Mouse (Mus musculus): Measurements from ENCODE around the gene Nup210. TPM values are rescaled to one million over a fixed set of nuclear protein-coding genes. Genes with fewer than 3 reads are reported as not detected.

The Nup210 gene
- total RNA-seq, 2 experiments from 2014 or later = 2.4 to 3.3 TPM

DNA sequence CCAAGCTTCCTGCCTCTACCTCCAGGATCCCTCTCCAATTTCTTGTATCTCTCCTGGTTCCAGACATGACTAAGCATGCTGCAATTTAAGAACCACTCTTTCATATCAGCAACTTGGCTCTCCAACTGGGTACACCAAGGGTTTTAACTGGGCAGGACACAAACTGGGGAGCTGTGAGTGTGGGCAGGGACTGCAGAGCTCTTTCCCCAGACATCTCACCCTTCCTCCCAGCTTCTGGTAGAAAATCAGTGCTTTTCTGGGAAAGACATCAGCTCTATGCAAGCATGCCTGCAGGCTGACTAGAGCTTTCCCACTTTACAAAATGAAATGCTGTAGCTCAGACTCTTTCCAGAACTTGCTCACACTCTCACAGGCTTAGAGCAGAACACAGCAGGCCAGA lies 60.3 kb downstream of the Nup210 start:
- intact Hi-C loops (cut with DNase I) = no loop called here
- no peak for DNase-seq (ENCODE audit: low spot score)

GRCm38 (mm10) chr6:91052572-91052971 lies 64.1 kb downstream of the Nup210 start:
- no peak for DNase-seq (ENCODE audit: low spot score)
- intact Hi-C loops (cut with DNase I) = no loop called here

DNA sequence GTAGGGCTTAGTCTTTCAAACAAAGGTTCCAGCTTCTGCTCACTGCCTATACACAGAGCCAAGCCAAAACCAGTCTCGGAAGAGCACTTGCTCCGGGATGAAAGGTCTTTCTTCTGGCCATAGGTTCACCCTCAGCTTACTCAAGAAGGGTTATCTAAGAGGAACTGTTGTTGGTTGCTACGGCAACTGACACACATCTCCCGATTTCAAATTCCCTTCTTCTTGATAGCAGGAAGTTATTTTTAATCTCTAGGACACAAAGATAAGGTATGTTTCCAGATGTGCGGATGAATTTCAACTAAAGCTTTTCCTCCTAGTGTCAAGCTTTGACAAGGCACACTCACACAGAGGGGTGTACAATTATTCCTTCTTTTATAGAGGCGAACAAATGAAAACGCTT lies 68.6 kb downstream of the Nup210 start:
- intact Hi-C loops (cut with DNase I) = no loop called here
- no peak for DNase-seq (ENCODE audit: low spot score)

DNA sequence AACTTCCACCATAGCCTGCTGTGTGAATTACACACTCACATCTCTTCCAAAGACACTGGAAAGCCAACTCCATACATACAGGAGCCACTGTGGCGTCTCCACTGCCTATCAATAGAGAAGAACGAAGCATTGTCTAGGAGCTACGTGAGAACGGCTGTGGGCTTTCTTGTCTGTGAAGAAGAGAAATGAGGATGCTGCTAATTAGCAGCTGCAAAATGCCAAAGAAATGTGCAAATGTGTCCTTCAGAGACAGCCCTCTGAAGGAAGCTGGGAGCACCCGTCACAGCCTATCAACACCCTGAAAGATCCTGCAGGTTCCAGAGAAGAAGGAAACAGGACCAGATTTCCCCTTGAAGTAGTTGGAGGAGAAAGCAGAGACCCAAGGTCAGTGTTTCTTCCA lies 69.2 kb downstream of the Nup210 start:
- intact Hi-C loops (cut with DNase I) = no loop called here
- no peak for DNase-seq (ENCODE audit: low spot score)

GRCm38 (mm10) chr6:91046184-91046583 lies 70.4 kb downstream of the Nup210 start:
- intact Hi-C loops (cut with DNase I) = no loop called here
- no peak for DNase-seq (ENCODE audit: low spot score)

DNA sequence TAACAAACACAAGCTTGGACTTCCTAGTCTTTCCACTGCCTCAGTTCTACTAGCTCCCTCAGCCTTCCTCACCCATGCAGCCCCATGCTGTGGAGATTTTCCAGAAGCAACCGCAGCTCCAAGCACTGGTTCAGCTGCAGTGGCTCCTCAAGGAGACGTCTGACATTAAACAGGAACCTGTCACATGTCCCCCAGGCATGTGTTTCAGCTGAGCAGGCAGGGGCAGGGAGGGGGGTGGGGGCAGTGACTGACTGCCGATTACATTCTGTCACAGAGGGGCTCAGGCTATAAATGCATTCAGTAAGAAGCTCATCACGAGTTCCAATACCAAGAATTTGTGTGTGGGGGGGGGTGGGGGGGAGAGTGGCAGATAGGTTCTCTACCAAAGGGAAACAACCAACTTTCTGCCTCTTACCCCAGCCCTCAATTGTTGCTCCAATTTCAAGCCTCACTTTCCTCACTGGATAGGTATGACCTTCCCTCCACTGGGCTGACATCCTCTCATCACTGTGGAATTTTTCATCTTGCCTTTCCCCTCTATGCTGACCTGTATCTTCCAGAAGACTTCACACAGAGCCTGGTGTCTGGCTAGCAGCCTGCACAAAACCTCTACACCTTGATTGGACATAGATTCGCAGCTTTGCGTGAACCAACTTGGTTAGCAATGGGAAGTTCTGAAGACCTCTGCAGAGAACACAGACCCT lies 71.8 kb downstream of the Nup210 start:
- intact Hi-C loops (cut with DNase I) = no loop called here
- DNase-seq (ENCODE audit: low spot score) = no peak

DNA sequence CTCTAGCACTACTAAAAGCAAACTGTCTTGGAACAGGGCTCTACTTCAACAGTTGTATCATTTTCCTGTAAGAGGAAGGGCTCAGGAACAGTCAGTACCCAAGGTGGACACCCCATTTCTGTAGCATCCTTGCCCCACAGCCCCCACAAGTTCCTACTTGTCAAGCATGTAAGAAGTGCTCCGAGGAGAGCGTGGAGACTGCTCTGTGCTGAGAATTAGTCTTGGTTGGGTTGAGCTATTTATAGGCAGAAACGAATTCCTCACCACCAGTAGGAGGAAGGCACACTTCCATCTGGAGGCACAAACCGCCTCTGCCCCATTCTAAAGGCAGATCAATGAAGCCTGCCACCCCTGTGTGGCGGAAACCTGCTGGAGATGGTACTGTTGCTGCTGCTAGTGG lies 75.3 kb downstream of the Nup210 start:
- intact Hi-C loops (cut with DNase I) = no loop called here
- DNase-seq (ENCODE audit: low spot score) = no peak

GRCm38 (mm10) chr6:91028256-91028655 lies 88.4 kb downstream of the Nup210 start:
- DNase-seq (ENCODE audit: low spot score) = no peak

GRCm38 (mm10) chr6:91020810-91021209 lies 95.8 kb downstream of the Nup210 start:
- no peak for DNase-seq (ENCODE audit: low spot score)

More at GRCm38 (mm10) chr6:91028256-91028655, 88.4 kb downstream of the Nup210 start:
- intact Hi-C loops (cut with DNase I) = no loop called here

DNA sequence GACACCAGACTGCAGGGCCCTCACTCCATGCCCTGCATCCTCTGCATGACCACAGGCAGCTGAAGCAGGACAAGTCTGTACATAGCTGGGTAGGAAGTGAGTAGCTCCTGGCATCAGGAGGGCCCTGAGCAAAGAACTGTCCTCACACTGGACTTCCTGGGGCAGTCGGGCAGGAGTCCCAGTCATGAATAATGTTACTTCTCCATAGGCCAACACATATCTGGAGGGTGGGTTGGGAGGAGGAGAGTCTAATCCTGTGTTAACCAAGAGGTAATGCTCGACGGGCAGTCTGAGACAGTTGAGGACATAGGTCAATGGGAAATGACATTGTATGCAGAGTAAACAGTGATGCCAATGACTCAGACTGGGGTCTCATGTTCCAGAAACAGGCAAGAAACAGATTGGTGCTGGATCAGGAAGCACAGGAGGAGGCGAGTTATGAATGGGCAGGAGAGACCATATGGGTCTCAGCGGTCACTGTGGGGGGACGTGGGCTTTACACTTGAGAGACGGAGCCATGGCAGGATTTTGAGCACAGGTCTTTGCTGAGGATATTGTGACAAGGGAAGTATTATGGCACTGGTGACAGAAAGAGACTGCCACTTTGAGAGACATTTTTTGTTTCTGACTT lies 99.9 kb downstream of the Nup210 start:
- no peak for DNase-seq (ENCODE audit: low spot score)
- intact Hi-C loops (cut with DNase I) = no loop called here

More at GRCm38 (mm10) chr6:91020810-91021209, 95.8 kb downstream of the Nup210 start:
- intact Hi-C loops (cut with DNase I) = no loop called here

DNA sequence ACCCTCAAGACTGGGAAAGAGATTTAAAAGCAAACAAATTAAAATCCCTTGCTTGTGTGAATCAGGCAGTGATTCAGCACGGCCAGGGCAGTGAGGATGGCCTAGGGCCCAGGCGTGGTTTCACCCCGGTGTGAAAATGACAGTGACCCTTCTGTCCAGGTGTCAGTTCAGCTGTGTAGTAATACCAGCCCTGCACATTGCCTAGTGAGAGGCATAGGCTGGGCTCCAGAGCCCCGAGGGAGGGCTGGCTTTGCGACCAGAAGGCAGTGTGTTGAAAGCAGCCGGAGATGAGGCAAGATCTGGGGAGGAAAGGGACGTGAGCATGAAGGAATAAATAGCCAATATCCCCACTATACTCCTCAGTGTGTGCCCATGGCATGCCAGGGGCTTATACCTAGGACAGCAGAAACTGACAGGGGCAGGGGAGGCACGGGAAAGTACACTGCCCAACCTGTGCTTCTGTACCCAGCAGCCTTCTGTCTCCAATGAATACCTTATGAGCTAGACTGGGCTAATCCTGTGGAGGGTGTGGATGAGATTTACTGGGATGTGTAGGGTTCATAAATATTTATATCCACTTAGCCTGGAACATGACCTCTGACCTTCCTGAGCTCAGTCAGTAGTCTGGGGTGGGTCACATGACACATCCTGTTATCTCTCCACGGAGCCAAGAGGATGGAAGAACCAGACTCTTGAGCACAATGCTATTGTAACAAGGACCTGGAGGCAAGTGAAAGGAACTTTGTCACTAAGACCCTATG lies 102.3 kb downstream of the Nup210 start:
- intact Hi-C loops (cut with DNase I) = no loop called here
- no peak for DNase-seq (ENCODE audit: low spot score)

- DNase-seq (ENCODE audit: low spot score) = no peak
Observed at GRCm38 (mm10) chr6:91012458-91012857, 104.2 kb downstream of the Nup210 start.

DNA sequence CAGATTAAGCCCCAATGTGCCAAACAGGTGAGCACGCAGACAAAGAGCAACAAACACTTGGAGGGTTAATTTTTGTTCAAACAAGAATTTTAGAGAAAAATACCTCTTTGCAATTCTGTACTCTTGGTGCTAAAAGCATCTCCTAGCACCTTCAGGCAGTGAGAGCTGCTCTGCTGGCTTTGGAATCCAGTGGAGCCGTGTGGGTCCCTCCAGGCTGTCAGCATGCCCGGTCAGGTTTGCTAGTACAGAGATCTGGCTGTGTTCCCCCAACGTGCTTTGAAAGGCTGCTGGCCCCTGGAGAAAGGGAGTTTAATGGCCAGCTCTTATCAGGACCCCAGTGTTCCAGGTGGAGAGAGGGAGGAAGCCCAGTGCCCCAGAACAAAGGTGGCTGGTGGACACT lies 105.1 kb downstream of the Nup210 start:
- DNase-seq (ENCODE audit: low spot score) = no peak
- intact Hi-C loops (cut with DNase I) = no loop called here

More at GRCm38 (mm10) chr6:91012458-91012857, 104.2 kb downstream of the Nup210 start:
- intact Hi-C loops (cut with DNase I) = no loop called here

GRCm38 (mm10) chr6:91008284-91008830 lies 108.3 kb downstream of the Nup210 start:
- DNase-seq (ENCODE audit: low spot score) = no peak
- intact Hi-C loops (cut with DNase I) = no loop called here

- DNase-seq (ENCODE audit: low spot score) = no peak
- intact Hi-C loops (cut with DNase I) = no loop called here
Observed at GRCm38 (mm10) chr6:91007207-91007606, 109.4 kb downstream of the Nup210 start.

GRCm38 (mm10) chr6:91004157-91004556 lies 112.5 kb downstream of the Nup210 start:
- intact Hi-C loops (cut with DNase I) = no loop called here
- DNase-seq (ENCODE audit: low spot score) = no peak

DNA sequence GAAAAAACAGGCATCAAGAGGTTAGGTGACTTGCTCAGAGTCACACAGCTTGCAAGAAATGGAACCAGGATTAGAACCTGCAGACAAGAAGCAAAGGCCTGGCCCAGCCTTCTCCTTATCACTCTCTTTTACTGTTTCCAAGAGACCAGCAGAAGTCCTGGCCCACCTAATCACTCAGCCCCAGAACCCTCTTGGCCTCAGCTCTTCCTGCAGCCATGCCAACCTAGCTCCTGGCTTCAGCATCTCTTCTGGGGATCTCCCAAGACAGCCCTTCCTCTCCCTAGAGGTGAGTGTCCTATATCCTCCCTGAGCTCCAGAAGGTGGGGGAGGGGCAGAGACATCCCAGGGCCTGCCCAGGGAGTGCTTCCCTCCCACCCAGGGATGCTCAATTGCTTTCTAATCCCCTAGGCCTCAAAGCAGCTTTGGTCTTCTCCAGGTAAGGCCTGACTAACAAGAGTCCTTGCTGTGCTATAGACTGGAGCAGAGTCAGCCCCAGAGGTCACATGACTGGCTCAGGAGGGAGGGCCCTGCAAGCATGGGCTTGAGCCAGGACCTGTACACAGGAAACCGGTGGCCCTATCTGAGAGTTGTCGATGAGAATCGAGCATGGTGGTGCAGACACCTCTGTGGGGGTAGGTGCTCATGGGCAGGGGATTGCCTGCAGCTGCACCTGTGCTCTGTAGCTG lies 113.2 kb downstream of the Nup210 start:
- intact Hi-C loops (cut with DNase I) = no loop called here
- DNase-seq (ENCODE audit: low spot score) = no peak

- DNase-seq (ENCODE audit: low spot score) = no peak
- intact Hi-C loops (cut with DNase I) = no loop called here
Observed at GRCm38 (mm10) chr6:91001566-91001965, 115.1 kb downstream of the Nup210 start.

- intact Hi-C loops (cut with DNase I) = no loop called here
Observed at GRCm38 (mm10) chr6:91000819-91001525, 115.7 kb downstream of the Nup210 start.

More at GRCm38 (mm10) chr6:91000819-91001525, 115.7 kb downstream of the Nup210 start:
- DNase-seq (ENCODE audit: low spot score) = no peak

All from heart, postnatal 25 days (tissue).